Mouse (Mus musculus) CH12.LX (cell line): Measurements from ENCODE around the gene Optc. TPM values are rescaled to one million over a fixed set of nuclear protein-coding genes. Genes with fewer than 3 reads are reported as not detected.

Experiments
- DNase-seq: peaks from one replicate; pipeline ENCODE4 v3.0.0-alpha.2; 2013; ENCODE audit errors: extremely low read depth
- H3K27ac ChIP-seq: 2 replicates; pipeline ENCODE4 v1.5.1; 2012; ENCODE audit warnings: low read depth, mild to moderate bottlenecking, control low read depth, moderate library complexity; ENCODE audit not compliant: insufficient read depth
- H3K27me3 ChIP-seq: replicated peaks from 2 replicates; pipeline ENCODE3; 2012; ENCODE audit warnings: inconsistent platforms
- H3K36me3 ChIP-seq, 2 experiments: replicated peaks in 1 of 2; 2 replicates each; pipeline versions ENCODE3 to v1.6.1; 2012; ENCODE audit warnings: inconsistent platforms in 1 of 2, low read length in 1 of 2, mild to moderate bottlenecking in 1 of 2, mixed read lengths in 1 of 2, moderate library complexity in 1 of 2; ENCODE audit not compliant: control insufficient read depth in 1 of 2, insufficient read depth in 1 of 2
- H3K4me1 ChIP-seq, 2 experiments: 2 replicates each; pipeline ENCODE4 v1.6.1; 2012; ENCODE audit warnings: inconsistent platforms in 1 of 2, moderate library complexity in 1 of 2; ENCODE audit not compliant: insufficient read depth in 2 of 2, control insufficient read depth in 1 of 2
- H3K4me2 ChIP-seq: 2 replicates; pipeline ENCODE4 v1.6.1; 2012; ENCODE audit warnings: low read depth, mild to moderate bottlenecking, control low read depth; ENCODE audit not compliant: poor library complexity, insufficient read depth, severe bottlenecking
- H3K4me3 ChIP-seq, 3 experiments: fragments of 150-350 bp in 1 of 3; sonication (generic) in 1 of 3; replicated peaks in 1 of 3; 2 replicates each; pipeline versions ENCODE3 to v1.5.1; 2011 to 2012; ENCODE audit warnings: low read depth in 2 of 3, low read length in 2 of 3, mild to moderate bottlenecking in 2 of 3, moderate library complexity in 2 of 3, control low read depth in 1 of 3, improper control_type of control experiment in 1 of 3, inconsistent platforms in 1 of 3, mixed read lengths in 1 of 3; ENCODE audit not compliant: poor library complexity in 1 of 3
- H3K79me2 ChIP-seq: replicated peaks from 2 replicates; pipeline ENCODE4 v1.6.1; 2012; ENCODE audit warnings: mild to moderate bottlenecking, moderate library complexity; ENCODE audit not compliant: control insufficient read depth, poor library complexity, insufficient read depth, severe bottlenecking; ENCODE audit errors: extremely low read depth
- H3K9ac ChIP-seq: 2 replicates; pipeline ENCODE4 v1.6.1; 2012; ENCODE audit warnings: low read depth, mild to moderate bottlenecking, control low read depth, moderate library complexity; ENCODE audit not compliant: insufficient read depth
- H3K9me3 ChIP-seq: replicated peaks from 2 replicates; pipeline ENCODE3; 2012; ENCODE audit warnings: low read length, inconsistent platforms, mixed read lengths
- BHLHE40 ChIP-seq: IDR thresholded peaks from 2 replicates; pipeline ENCODE4 v1.6.1; 2011; ENCODE audit warnings: mild to moderate bottlenecking, low read depth, low read length, improper control_type of control experiment
- CTCF ChIP-seq, 2 experiments: IDR thresholded peaks in 1 of 2; conservative IDR thresholded peaks in 1 of 2; 2 replicates each; pipeline ENCODE4 v1.5.1; 2011 to 2012; ENCODE audit warnings: low read depth in 2 of 2, low read length in 2 of 2, improper control_type of control experiment in 1 of 2, inconsistent platforms in 1 of 2, mild to moderate bottlenecking in 1 of 2, moderate library complexity in 1 of 2
- E2F4 ChIP-seq: IDR thresholded peaks from 2 replicates; pipeline ENCODE4 v1.6.1; 2011; ENCODE audit warnings: low read depth, low read length, improper control_type of control experiment; ENCODE audit not compliant: insufficient replicate concordance
- EP300 ChIP-seq: IDR thresholded peaks from 2 replicates; pipeline ENCODE4 v1.6.1; 2011; ENCODE audit warnings: low read length, improper control_type of control experiment
- IRF4 ChIP-seq: IDR thresholded peaks from 2 replicates; pipeline ENCODE4 v1.6.1; 2014; ENCODE audit warnings: low read depth, mild to moderate bottlenecking, inconsistent platforms, low read length, improper control_type of control experiment
- JUN ChIP-seq: IDR thresholded peaks from 2 replicates; pipeline ENCODE4 v1.6.1; 2011; ENCODE audit warnings: low read depth, mild to moderate bottlenecking, low read length, improper control_type of control experiment, moderate library complexity; ENCODE audit not compliant: insufficient read depth
- JUND ChIP-seq: conservative IDR thresholded peaks from 2 replicates; pipeline ENCODE4 v1.6.1; 2011; ENCODE audit warnings: low read depth, low read length, improper control_type of control experiment
- MAFK ChIP-seq: IDR thresholded peaks from 2 replicates; pipeline ENCODE4 v1.6.1; 2011; ENCODE audit warnings: low read length, improper control_type of control experiment; ENCODE audit not compliant: insufficient replicate concordance
- MXI1 ChIP-seq: IDR thresholded peaks from 2 replicates; pipeline ENCODE4 v1.6.1; 2011; ENCODE audit warnings: mild to moderate bottlenecking, low read depth, low read length, improper control_type of control experiment
- POLR2A ChIP-seq: IDR thresholded peaks from 2 replicates; pipeline ENCODE4 v1.6.1; 2011; ENCODE audit warnings: low read depth, mild to moderate bottlenecking, improper control_type of control experiment, low read length
- POLR2AphosphoS2 ChIP-seq: IDR thresholded peaks from 2 replicates; pipeline ENCODE4 v1.6.1; 2011; ENCODE audit warnings: low read depth, low read length, improper control_type of control experiment
- RAD21 ChIP-seq: IDR thresholded peaks from 2 replicates; pipeline ENCODE4 v1.6.1; 2011; ENCODE audit warnings: low read depth, mild to moderate bottlenecking, low read length, improper control_type of control experiment, moderate library complexity
- RCOR1 ChIP-seq: conservative IDR thresholded peaks from 2 replicates; pipeline ENCODE4 v1.6.1; 2012; ENCODE audit warnings: low read depth, mild to moderate bottlenecking, inconsistent platforms, low read length, improper control_type of control experiment
- SMC3 ChIP-seq: IDR thresholded peaks from 2 replicates; pipeline ENCODE4 v1.6.1; 2011; ENCODE audit warnings: low read depth, low read length, improper control_type of control experiment
- TCF12 ChIP-seq: IDR thresholded peaks from 2 replicates; pipeline ENCODE4 v1.6.1; 2014; ENCODE audit warnings: low read depth, mild to moderate bottlenecking, inconsistent platforms, low read length, improper control_type of control experiment
- USF1 ChIP-seq: IDR thresholded peaks from 2 replicates; pipeline ENCODE4 v1.6.1; 2014; ENCODE audit warnings: low read depth, mild to moderate bottlenecking, inconsistent platforms, low read length, improper control_type of control experiment
- ZNF384 ChIP-seq: IDR thresholded peaks from 2 replicates; pipeline ENCODE4 v1.6.1; 2012; ENCODE audit warnings: low read depth, low read length, improper control_type of control experiment, inconsistent platforms
- dilution Hi-C: fragments of 300-500 bp; cut with MboI; formaldehyde crosslinking; loops from 2 replicates; pipeline ENCODE4 v1.14.3; 2020; ENCODE audit warnings: low sequenced_read_pairs; ENCODE audit not compliant: extremely low pct_unique_long_range_greater_than_20kb, extremely low pct_ligation_motif_present
- in situ Hi-C: fragments of 300-500 bp; cut with MboI; formaldehyde crosslinking; loops from 3 replicates; pipeline ENCODE4 v1.14.3; 2019; ENCODE audit warnings: low sequenced_read_pairs, low pct_ligation_motif_present, low pct_unique_long_range_greater_than_20kb, mixed read lengths
- polyA plus RNA-seq: library from polyadenylated mRNA; unstranded; fragments of >175 nt; gene quantifications from 2 replicates; pipeline ENCODE4 v1.2.1, GENCODE M21; 2012; ENCODE audit warnings: low read depth; ENCODE audit not compliant: insufficient read length
- total RNA-seq, 2 experiments: library from RNA; depleted of rRNA; stranded (reverse); fragments of 300-350 nt in 1 of 2; fragments of >200 nt in 1 of 2; gene quantifications; 2 replicates each; pipeline ENCODE4 v1.2.3; 2012 to 2014

Optc gene
- total and polyA plus RNA-seq, 3 experiments = not detected

- in situ Hi-C loops = loop anchor here (25.0 kb wide), 1 partner anchor 396 kb away; no protein-coding TSS in a partner anchor
- H3K4me2 ChIP-seq = no peak overlapping the region
Observed at GRCm38 (mm10) chr1:133915723-133916355, 8.0 kb upstream of the Optc start.

DNA sequence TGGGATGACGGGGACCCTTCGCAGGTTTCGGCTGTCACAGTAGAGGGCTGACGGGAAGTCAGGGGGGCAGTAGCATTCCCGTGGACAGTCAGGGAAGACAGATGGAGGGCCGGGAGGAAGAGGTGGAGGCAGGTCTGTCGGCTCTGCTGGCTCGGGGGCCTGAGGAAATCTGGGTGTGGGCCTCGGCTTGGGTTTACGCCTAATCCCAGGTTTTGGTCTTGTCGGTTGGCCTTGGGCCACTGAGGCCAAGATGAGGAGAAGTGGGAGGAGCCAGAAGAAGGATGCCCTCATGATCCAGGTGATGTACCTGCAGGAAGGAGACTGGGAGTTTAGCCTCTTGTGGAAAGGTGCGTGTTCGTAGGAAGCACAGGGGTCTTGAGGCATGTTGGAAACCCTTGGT, 7.3 kb upstream of the Optc start:
- H3K4me1 ChIP-seq = no peaks in the 10 kb centered on the region
- no peaks in the 10 kb centered on the region for H3K79me2 ChIP-seq

More at GRCm38 (mm10) chr1:133915723-133916355, 8.0 kb upstream of the Optc start:
- DNase-seq = no peak
- Histone ChIP-seq H3K9me3 (no peaks in the 10 kb centered on the region), H3K4me1 (no peaks in the 10 kb centered on the region), H3K9ac (no peak overlapping the region), H3K27ac (no peak overlapping the region), H3K4me3 (no peak overlapping the region), H3K36me3 (no peaks in the 10 kb centered on the region), H3K79me2 (no peaks in the 10 kb centered on the region), H3K27me3 (peaks cover 94% of the 10 kb centered on the region)
- dilution Hi-C loops = no loop called here
- TF ChIP-seq POLR2A (no peak), MAFK (no peak), RCOR1 (no peak), IRF4 (no peak), CTCF (conservative IDR thresholded peaks at IDR 0.05 in 1 of 2, IDR thresholded peaks at IDR 0.05 in 1 of 2; ENCODE audit: low read depth in 2 of 2, low read length in 2 of 2) (no peak), JUN (no peak), EP300 (no peak), SMC3 (no peak), E2F4 (no peak), TCF12 (no peak)

GRCm38 (mm10) chr1:133913018-133913417, 5.2 kb upstream of the Optc start:
- no peak for DNase-seq
- Histone ChIP-seq H3K4me1 (peaks cover 0 to 2% of the 10 kb centered on the region in 2 experiments; a peak in 2 of 4 replicates), H3K27ac (no peak overlapping the region), H3K9ac (no peak overlapping the region), H3K79me2 (no peaks in the 10 kb centered on the region), H3K9me3 (no peaks in the 10 kb centered on the region), H3K36me3 (no peaks in the 10 kb centered on the region), H3K4me3 (no peak overlapping the region), H3K4me2 (no peak overlapping the region), H3K27me3 (peaks cover 90% of the 10 kb centered on the region)
- no peak for TF ChIP-seq TCF12
- TF ChIP-seq CTCF (conservative IDR thresholded peaks at IDR 0.05 in 1 of 2, IDR thresholded peaks at IDR 0.05 in 1 of 2; ENCODE audit: low read depth in 2 of 2, low read length in 2 of 2) = no peak
- TF ChIP-seq JUND = no peak
- TF ChIP-seq RCOR1 = no peak
- no peak for TF ChIP-seq RAD21
- TF ChIP-seq EP300 = no peak
- TF ChIP-seq USF1 = no peak
- dilution Hi-C loops (no loop called here), in situ Hi-C loops (loop anchor here (5.0 to 25.0 kb wide), 2 partner anchors 134 to 399 kb away; no protein-coding TSS in a partner anchor)

More for the DNA sequence above, 7.3 kb upstream of the Optc start:
- Histone ChIP-seq H3K9me3 (no peaks in the 10 kb centered on the region), H3K27me3 (peaks cover 94% of the 10 kb centered on the region), H3K9ac (no peak overlapping the region), H3K4me2 (no peak overlapping the region), H3K36me3 (no peaks in the 10 kb centered on the region), H3K4me3 (no peak overlapping the region), H3K27ac (no peak overlapping the region)
- no peak for DNase-seq
- in situ Hi-C loops = loop anchor here (25.0 kb wide), 1 partner anchor 397 kb away; no protein-coding TSS in a partner anchor
- TF ChIP-seq POLR2A (no peak), BHLHE40 (no peak), MAFK (no peak), IRF4 (no peak), ZNF384 (no peak), POLR2AphosphoS2 (no peak), MXI1 (no peak)
- dilution Hi-C loops = no loop called here
